Mouse (Mus musculus) liver, embryonic 16.5 days (tissue): ENCODE measurements around the gene Narfl. TPM values are rescaled to one million over a fixed set of nuclear protein-coding genes. Genes with fewer than 3 reads are reported as not detected.

Experiments used
- ATAC-seq: fragments of 200-750 bp; cut with Nextera tagmentation; 2 replicates; pipeline ENCODE4 v1.8.0; 2017; ENCODE audit warnings: low read depth, mild to moderate bottlenecking, moderate number of reproducible peaks, moderate library complexity
- H3K27ac ChIP-seq: fragments of 300-500 bp; sonication (generic); 2 replicates; pipeline ENCODE4 v1.5.1; 2014; ENCODE audit warnings: mild to moderate bottlenecking, low read length
- H3K27me3 ChIP-seq: fragments of 300-500 bp; sonication (generic); 2 replicates; pipeline ENCODE4 v1.6.1; 2014; ENCODE audit warnings: low read depth, low read length, mixed read lengths; ENCODE audit not compliant: control insufficient read depth, insufficient read depth
- H3K36me3 ChIP-seq: fragments of 300-500 bp; sonication (generic); 2 replicates; pipeline ENCODE4 v1.6.1; 2014; ENCODE audit warnings: mild to moderate bottlenecking; ENCODE audit not compliant: control insufficient read depth, insufficient read depth
- H3K4me1 ChIP-seq: fragments of 300-500 bp; sonication (generic); 2 replicates; pipeline ENCODE4 v1.6.1; 2014; ENCODE audit warnings: low read depth, low read length, mixed read lengths; ENCODE audit not compliant: control insufficient read depth
- H3K4me2 ChIP-seq: fragments of 300-500 bp; sonication (generic); 2 replicates; pipeline ENCODE4 v1.6.1; 2014; ENCODE audit warnings: low read depth, low read length, mixed read lengths
- H3K4me3 ChIP-seq: fragments of 300-500 bp; sonication (generic); 2 replicates; pipeline ENCODE4 v1.5.1; 2014; ENCODE audit warnings: low read depth, mild to moderate bottlenecking, low read length
- H3K9ac ChIP-seq: fragments of 300-500 bp; sonication (generic); 2 replicates; pipeline ENCODE4 v1.6.1; 2014; ENCODE audit warnings: low read depth, low read length
- H3K9me3 ChIP-seq: fragments of 300-500 bp; sonication (generic); replicated peaks from 2 replicates; pipeline ENCODE4 v1.6.1; 2016; ENCODE audit warnings: low read length; ENCODE audit not compliant: control insufficient read depth
- WGBS: fragments of 180-500 bp; shearing (Covaris S2); extraction: QIAGEN DNeasy Blood & Tissue Kit; methylation state at CpG from one replicate; pipeline ENCODE4 v1.1.7; 2014; ENCODE audit not compliant: insufficient replicate concordance; 5-methylcytosine and 5-hydroxymethylcytosine counted together
- polyA plus RNA-seq: library from polyadenylated mRNA; unstranded; fragments of >200 nt; fragmentation: Nextera tagmentation; extraction: Ambion mirVana; gene quantifications from 2 replicates; pipeline ENCODE4 v1.2.1, GENCODE M21; 2015

Narfl gene
- polyA plus RNA-seq, 1 experiment from 2014 or later = 13.8 TPM

- H3K27me3 ChIP-seq = no peaks in the 10 kb centered on the region
- H3K4me1 ChIP-seq = no peaks in the 10 kb centered on the region
- H3K9me3 ChIP-seq = no peaks in the 10 kb centered on the region
- no peaks in the 10 kb centered on the region for H3K36me3 ChIP-seq
- H3K9ac ChIP-seq = no peak overlapping the region
- H3K27ac ChIP-seq = no peak overlapping the region
- no peak overlapping the region for H3K4me3 ChIP-seq
- ATAC-seq = no peak
- 60% methylated on average over 9 of the region's 9 CpGs for WGBS
- H3K4me2 ChIP-seq = no peak overlapping the region
These were observed 17.0 kb upstream of the Narfl start for GRCm38 (mm10) chr17:25756378-25757242.

DNA sequence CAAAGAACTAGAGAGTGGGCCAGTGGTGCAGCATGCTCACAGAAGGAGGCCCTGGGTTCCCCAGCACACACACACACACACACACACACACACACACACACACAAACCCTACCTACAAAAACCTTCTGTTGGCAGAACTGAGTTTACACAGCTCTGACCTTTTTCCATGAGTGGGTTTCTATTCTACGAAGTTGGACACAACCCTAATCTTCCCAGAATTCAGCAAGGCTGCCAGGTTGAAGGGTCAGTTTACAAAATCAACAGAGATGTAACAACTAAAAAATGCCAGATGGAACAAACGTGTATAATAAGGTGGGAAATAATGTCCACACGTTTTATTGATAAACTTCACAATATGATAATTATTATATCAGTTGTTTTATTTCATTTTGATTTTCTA, 15.9 kb upstream of the Narfl start:
- Histone ChIP-seq H3K27me3 (no peaks in the 10 kb centered on the region), H3K36me3 (no peaks in the 10 kb centered on the region), H3K4me3 (no peak overlapping the region), H3K4me2 (no peak overlapping the region), H3K9ac (no peak overlapping the region), H3K27ac (no peak overlapping the region), H3K4me1 (no peaks in the 10 kb centered on the region), H3K9me3 (no peaks in the 10 kb centered on the region)
- ATAC-seq = no peak
- WGBS = 43% methylated on average over 3 of the region's 3 CpGs

GRCm38 (mm10) chr17:25760148-25760547, 13.4 kb upstream of the Narfl start:
- H3K27ac ChIP-seq = no peak overlapping the region
- no peaks in the 10 kb centered on the region for H3K36me3 ChIP-seq
- H3K4me1 ChIP-seq = no peaks in the 10 kb centered on the region
- no peaks in the 10 kb centered on the region for H3K9me3 ChIP-seq
- H3K27me3 ChIP-seq = no peaks in the 10 kb centered on the region
- no peak overlapping the region for H3K9ac ChIP-seq
- H3K4me2 ChIP-seq = no peak overlapping the region
- 48% methylated on average over 8 of the region's 8 CpGs for WGBS
- ATAC-seq = no peak
- H3K4me3 ChIP-seq = no peak overlapping the region

DNA sequence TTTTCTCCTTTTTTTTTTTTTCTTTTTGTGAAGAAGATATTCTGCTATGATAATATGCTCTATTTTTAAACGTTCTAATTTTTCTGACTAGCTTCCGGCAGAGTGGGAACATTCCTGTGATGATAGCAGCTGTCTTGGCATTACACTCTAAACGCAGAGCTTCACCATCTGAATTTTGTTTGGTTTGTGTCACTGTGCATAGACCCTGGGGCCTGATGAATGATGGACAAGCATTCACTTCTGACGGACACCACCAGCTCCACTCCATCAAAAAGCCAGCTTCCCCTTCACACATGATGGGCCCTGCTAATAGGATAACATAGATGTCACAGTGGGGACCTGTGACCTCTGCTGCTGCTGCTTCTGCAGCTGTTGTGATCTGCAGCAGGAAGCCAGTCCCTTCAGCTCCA, 12.0 kb upstream of the Narfl start:
- no peaks in the 10 kb centered on the region for H3K4me1 ChIP-seq
- no peaks in the 10 kb centered on the region for H3K9me3 ChIP-seq
- no peak overlapping the region for H3K4me3 ChIP-seq
- ATAC-seq = no peak
- H3K27me3 ChIP-seq = no peaks in the 10 kb centered on the region
- no peak overlapping the region for H3K27ac ChIP-seq
- H3K9ac ChIP-seq = no peak overlapping the region
- H3K4me2 ChIP-seq = no peak overlapping the region
- WGBS = 46% methylated on average over 4 of the region's 4 CpGs
- no peaks in the 10 kb centered on the region for H3K36me3 ChIP-seq

DNA sequence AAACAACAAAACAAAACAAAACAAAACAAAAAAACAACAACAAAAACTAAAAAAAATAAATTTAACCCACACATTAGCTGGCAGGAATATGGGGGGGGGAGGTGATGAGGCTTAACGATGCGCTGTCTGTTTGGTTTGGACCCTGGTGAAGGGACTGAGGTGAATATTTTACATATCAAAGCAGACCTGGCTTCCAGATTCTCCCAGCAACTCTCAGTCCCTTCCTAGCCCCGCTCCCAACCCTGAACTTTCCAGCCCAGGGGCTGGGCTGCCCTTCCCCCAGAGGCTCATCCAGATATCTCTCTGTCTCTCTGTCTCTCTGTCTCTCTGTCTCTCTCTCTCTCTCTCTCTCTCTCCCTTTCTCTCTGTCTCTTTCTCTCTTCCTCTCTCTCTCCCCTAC, 11.0 kb upstream of the Narfl start:
- Histone ChIP-seq H3K9me3 (no peaks in the 10 kb centered on the region), H3K4me2 (no peak overlapping the region), H3K4me3 (no peak overlapping the region), H3K27ac (no peak overlapping the region), H3K4me1 (no peaks in the 10 kb centered on the region), H3K27me3 (0 out of 2 replicates have a peak, but pooled peaks cover 2% of the 10 kb centered on the region), H3K9ac (no peak overlapping the region), H3K36me3 (no peaks in the 10 kb centered on the region)
- WGBS = 34% methylated on average over 3 of the region's 3 CpGs
- no peak for ATAC-seq

- Histone ChIP-seq H3K9me3 (no peaks in the 10 kb centered on the region), H3K4me3 (no peak overlapping the region), H3K36me3 (no peaks in the 10 kb centered on the region), H3K27me3 (peaks cover 6% of the 10 kb centered on the region; the same call in 1 of the 2 replicates), H3K27ac (no peak overlapping the region), H3K4me2 (no peak overlapping the region), H3K9ac (no peak overlapping the region), H3K4me1 (no peaks in the 10 kb centered on the region)
- WGBS = 62% methylated on average over 5 of the region's 5 CpGs
- no peak for ATAC-seq
These were observed 7.7 kb upstream of the Narfl start for GRCm38 (mm10) chr17:25765886-25766285.

GRCm38 (mm10) chr17:25769331-25769730, 4.2 kb upstream of the Narfl start:
- Histone ChIP-seq H3K4me2 (no peak overlapping the region), H3K27ac (no peak overlapping the region), H3K9me3 (no peaks in the 10 kb centered on the region), H3K36me3 (no peaks in the 10 kb centered on the region), H3K9ac (no peak overlapping the region), H3K4me3 (no peak overlapping the region), H3K4me1 (peaks cover 3% of the 10 kb centered on the region), H3K27me3 (peaks cover 6% of the 10 kb centered on the region; the same call in 1 of the 2 replicates)
- no peak for ATAC-seq
- 44% methylated on average over 9 of the region's 9 CpGs for WGBS

DNA sequence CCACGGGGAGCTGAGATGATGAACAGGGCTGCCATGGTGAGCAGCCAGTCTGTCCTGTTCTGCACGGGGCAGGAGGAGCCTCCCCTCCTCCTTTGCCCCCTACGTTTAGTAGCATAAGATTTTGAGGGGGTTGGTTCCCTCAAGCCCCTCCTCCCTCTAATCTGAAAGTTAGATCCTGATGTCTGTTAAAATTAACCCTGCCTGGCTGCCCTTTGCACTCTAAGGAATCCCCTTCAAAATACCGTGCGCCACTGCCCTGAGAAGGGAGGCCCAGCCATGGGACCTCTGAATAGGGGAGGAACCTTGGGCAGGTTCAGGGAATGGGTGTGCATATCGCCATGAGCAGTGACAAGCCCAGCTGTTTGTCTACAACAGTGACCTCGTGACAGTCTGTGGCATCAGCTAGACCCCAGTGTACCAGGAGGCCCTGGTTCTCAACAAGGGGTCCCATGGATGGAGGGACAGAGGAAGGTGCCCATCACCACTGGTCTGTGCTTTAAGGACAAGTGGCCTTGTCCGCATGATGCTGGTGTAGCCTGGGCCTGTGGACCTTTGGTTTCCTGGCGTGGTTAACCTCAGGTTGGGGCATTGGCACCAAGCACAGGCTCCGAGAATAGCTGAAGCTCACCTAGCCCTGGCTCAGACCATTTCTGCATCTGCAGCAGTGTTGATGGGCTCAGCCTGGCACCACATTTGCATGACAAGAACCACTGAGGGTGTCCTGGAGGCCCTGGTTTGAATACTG, 1.9 kb downstream of the Narfl start:
- ATAC-seq = no peak
- Histone ChIP-seq H3K4me1 (peaks cover 9% of the 10 kb centered on the region), H3K9me3 (no peaks in the 10 kb centered on the region), H3K9ac (no peak overlapping the region), H3K4me3 (no peak overlapping the region), H3K36me3 (peaks cover 5% of the 10 kb centered on the region; the same call in 1 of the 2 replicates), H3K4me2 (no peak overlapping the region), H3K27me3 (no peaks in the 10 kb centered on the region), H3K27ac (no peak overlapping the region)
- 69% methylated on average over 10 of the region's 10 CpGs for WGBS

GRCm38 (mm10) chr17:25777948-25778347, 4.4 kb downstream of the Narfl start:
- no peaks in the 10 kb centered on the region for H3K27me3 ChIP-seq
- H3K27ac ChIP-seq = no peak overlapping the region
- no peak overlapping the region for H3K9ac ChIP-seq
- H3K36me3 ChIP-seq = peaks cover 12% of the 10 kb centered on the region
- no peaks in the 10 kb centered on the region for H3K9me3 ChIP-seq
- H3K4me3 ChIP-seq = no peak overlapping the region
- peaks cover 9% of the 10 kb centered on the region for H3K4me1 ChIP-seq
- no peak for ATAC-seq
- no peak overlapping the region for H3K4me2 ChIP-seq
- WGBS = 84% methylated on average over 5 of the region's 5 CpGs
